Mouse (Mus musculus) midbrain, embryonic 10.5 days (tissue): ENCODE results near the gene Astn2. TPM values are rescaled to one million over a fixed set of nuclear protein-coding genes. Genes with fewer than 3 reads are reported as not detected.

Experiments
- DNase-seq: peaks from one replicate; pipeline ENCODE4 v3.0.0-alpha.2; 2017; ENCODE audit warnings: low spot score
- H3K27ac ChIP-seq: fragments of 300-500 bp; sonication (generic); replicated peaks from 2 replicates; pipeline ENCODE4 v1.5.1; 2016; ENCODE audit warnings: mild to moderate bottlenecking
- H3K27me3 ChIP-seq: fragments of 300-500 bp; sonication (generic); 2 replicates; pipeline ENCODE4 v1.6.1; 2016; ENCODE audit warnings: low read depth, mild to moderate bottlenecking; ENCODE audit not compliant: poor library complexity, severe bottlenecking
- H3K36me3 ChIP-seq: fragments of 300-500 bp; sonication (generic); 2 replicates; pipeline ENCODE4 v1.6.1; 2016; ENCODE audit warnings: mild to moderate bottlenecking, moderate library complexity
- H3K4me1 ChIP-seq: fragments of 300-500 bp; sonication (generic); 2 replicates; pipeline ENCODE4 v1.6.1; 2016
- H3K4me3 ChIP-seq: fragments of 300-500 bp; sonication (generic); 2 replicates; pipeline ENCODE4 v1.5.1; 2016; ENCODE audit warnings: mild to moderate bottlenecking, moderate library complexity
- H3K9me3 ChIP-seq: fragments of 300-500 bp; sonication (generic); replicated peaks from 2 replicates; pipeline ENCODE4 v1.6.1; 2016; ENCODE audit warnings: mild to moderate bottlenecking
- WGBS: fragments of 180-500 bp; shearing (Covaris S2); methylation state at CpG from one replicate; pipeline ENCODE4 v1.1.7; 2016; 5-methylcytosine and 5-hydroxymethylcytosine counted together
- polyA plus RNA-seq: library from polyadenylated mRNA; unstranded; fragments of >200 nt; fragmentation: Nextera tagmentation; extraction: Ambion mirVana; gene quantifications from 2 replicates; pipeline ENCODE4 v1.2.1, GENCODE M21; 2016

The Astn2 gene
- polyA plus RNA-seq, 1 experiment from 2014 or later: 0.32 TPM

DNA sequence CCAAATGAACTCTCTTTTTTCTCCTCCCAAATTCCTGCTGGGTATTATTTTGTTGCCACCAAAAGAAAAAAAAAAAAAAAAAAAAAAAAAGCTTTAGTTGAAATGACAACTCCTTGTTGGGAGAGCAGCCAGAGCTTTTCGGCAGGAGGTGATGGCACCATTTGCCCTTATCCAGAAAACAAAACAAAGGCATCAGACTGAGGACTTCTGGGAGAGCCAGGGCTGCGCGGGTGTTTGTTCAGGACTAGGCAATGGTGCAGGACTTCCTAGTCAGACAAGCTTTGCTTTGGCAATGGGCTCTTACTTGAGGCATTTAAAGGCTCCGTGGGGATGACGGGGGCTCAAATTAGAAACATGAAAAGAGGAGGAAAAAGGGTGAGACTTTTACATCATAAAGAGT, 817.5 kb downstream of the Astn2 start:
- no peak for DNase-seq
- Histone ChIP-seq H3K9me3 (no peaks in the 10 kb centered on the region), H3K36me3 (no peaks in the 10 kb centered on the region), H3K4me1 (peaks cover 10% of the 10 kb centered on the region; the same call in 1 of the 2 replicates), H3K27me3 (no peaks in the 10 kb centered on the region), H3K4me3 (no peak overlapping the region), H3K27ac (no peak overlapping the region)
- WGBS: 56% methylated on average over 5 of the region's 5 CpGs

- Histone ChIP-seq H3K27me3 (no peaks in the 10 kb centered on the region), H3K4me3 (no peak overlapping the region), H3K36me3 (no peaks in the 10 kb centered on the region), H3K9me3 (no peaks in the 10 kb centered on the region), H3K4me1 (peaks cover 5% of the 10 kb centered on the region; the same call in 1 of the 2 replicates), H3K27ac (no peak overlapping the region)
- no peak for DNase-seq
- 85% methylated on average over 1 of the region's 1 CpGs for WGBS
Measured at GRCm38 (mm10) chr4:65580254-65580653, 824.2 kb downstream of the Astn2 start.

- H3K9me3 ChIP-seq: no peaks in the 10 kb centered on the region
- H3K27me3 ChIP-seq: no peaks in the 10 kb centered on the region
Measured at GRCm38 (mm10) chr4:65565493-65565892, 838.9 kb downstream of the Astn2 start.

GRCm38 (mm10) chr4:65548561-65548960, 855.9 kb downstream of the Astn2 start:
- H3K36me3 ChIP-seq: no peaks in the 10 kb centered on the region
- H3K27me3 ChIP-seq: no peaks in the 10 kb centered on the region
- H3K4me3 ChIP-seq: no peak overlapping the region
- no peaks in the 10 kb centered on the region for H3K4me1 ChIP-seq
- 84% methylated on average over 6 of the region's 6 CpGs for WGBS
- H3K9me3 ChIP-seq: no peaks in the 10 kb centered on the region
- no peak for DNase-seq
- no peak overlapping the region for H3K27ac ChIP-seq

More at GRCm38 (mm10) chr4:65565493-65565892, 838.9 kb downstream of the Astn2 start:
- WGBS: 71% methylated on average over 4 of the region's 4 CpGs
- DNase-seq: no peak
- Histone ChIP-seq H3K4me1 (no peaks in the 10 kb centered on the region), H3K4me3 (no peak overlapping the region), H3K36me3 (no peaks in the 10 kb centered on the region), H3K27ac (no peak overlapping the region)

DNA sequence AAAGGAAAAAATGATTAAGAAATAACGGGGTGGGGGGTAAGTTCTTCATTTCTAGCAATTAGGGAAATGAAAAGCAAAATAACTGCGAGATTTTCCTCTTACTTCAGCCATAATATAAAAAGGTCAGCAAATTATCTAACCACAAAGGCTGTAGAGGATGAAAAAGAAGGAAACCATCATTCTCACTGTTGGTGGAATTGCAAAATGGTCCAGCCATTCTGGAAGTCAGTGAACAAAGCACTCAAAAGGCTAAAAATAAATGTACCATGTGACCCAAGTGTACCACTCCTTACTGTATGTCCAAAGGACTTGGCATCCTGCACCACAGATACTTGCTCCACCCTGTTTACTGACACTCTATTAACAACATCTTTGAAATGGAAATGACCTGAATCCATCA, 858.8 kb downstream of the Astn2 start:
- DNase-seq: no peak
- no peaks in the 10 kb centered on the region for H3K36me3 ChIP-seq
- H3K27me3 ChIP-seq: no peaks in the 10 kb centered on the region
- H3K27ac ChIP-seq: no peak overlapping the region
- no peaks in the 10 kb centered on the region for H3K4me1 ChIP-seq
- no peak overlapping the region for H3K4me3 ChIP-seq
- WGBS: 87% methylated on average over 2 of the region's 2 CpGs
- no peaks in the 10 kb centered on the region for H3K9me3 ChIP-seq

GRCm38 (mm10) chr4:65532071-65532736, 872.2 kb downstream of the Astn2 start:
- H3K9me3 ChIP-seq: no peaks in the 10 kb centered on the region
- H3K27ac ChIP-seq: no peak overlapping the region
- no peak overlapping the region for H3K4me3 ChIP-seq
- no peaks in the 10 kb centered on the region for H3K27me3 ChIP-seq
- no peaks in the 10 kb centered on the region for H3K4me1 ChIP-seq
- DNase-seq: no peak
- no peaks in the 10 kb centered on the region for H3K36me3 ChIP-seq
- 89% methylated on average over 2 of the region's 2 CpGs for WGBS

DNA sequence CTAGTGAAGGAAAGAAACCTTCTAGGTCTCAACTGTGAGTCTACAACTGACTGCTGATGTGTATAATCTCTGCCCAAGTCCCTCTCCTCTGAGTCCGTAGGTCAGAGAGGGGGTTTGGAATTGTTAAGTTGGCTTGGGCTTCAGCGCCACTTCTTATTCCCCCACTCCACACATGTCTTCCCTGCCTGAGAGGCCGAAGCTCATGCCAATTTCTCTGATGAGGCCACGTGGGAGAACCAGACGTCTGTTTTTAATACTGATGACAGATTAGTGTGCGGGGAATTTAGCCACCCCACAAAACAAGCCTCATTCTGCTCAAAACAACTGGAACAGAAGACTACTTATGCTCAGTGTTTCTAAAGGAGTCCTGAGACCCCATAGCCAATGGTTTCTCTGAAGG, 872.8 kb downstream of the Astn2 start:
- no peak for DNase-seq
- H3K4me3 ChIP-seq: no peak overlapping the region
- 72% methylated on average over 6 of the region's 6 CpGs for WGBS

DNA sequence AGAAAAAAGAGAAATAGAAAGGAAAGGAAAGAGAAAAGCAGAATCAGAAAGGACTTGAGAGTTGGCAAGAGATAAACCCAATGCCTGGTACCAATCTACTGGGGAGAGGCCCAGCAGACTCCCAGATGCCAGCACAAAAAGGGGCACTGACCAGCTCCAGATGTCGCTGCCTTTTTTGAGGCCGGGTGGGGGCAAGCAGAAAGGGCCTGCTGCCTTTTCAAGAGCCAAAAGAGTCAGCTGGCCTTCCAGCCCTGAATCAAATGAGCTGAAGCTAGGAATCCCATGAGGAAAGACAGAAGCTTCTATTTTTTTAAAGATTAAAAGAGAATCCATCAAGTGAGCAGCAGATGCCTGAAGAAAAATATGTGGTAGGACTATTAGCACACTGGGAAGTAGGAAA, 873.5 kb downstream of the Astn2 start:
- H3K4me3 ChIP-seq: no peak overlapping the region
- no peaks in the 10 kb centered on the region for H3K36me3 ChIP-seq
- no peaks in the 10 kb centered on the region for H3K4me1 ChIP-seq
- no peaks in the 10 kb centered on the region for H3K9me3 ChIP-seq
- no peaks in the 10 kb centered on the region for H3K27me3 ChIP-seq
- WGBS: 78% methylated on average over 2 of the region's 2 CpGs
- no peak overlapping the region for H3K27ac ChIP-seq
- DNase-seq: no peak

More for the DNA sequence above, 872.8 kb downstream of the Astn2 start:
- no peaks in the 10 kb centered on the region for H3K36me3 ChIP-seq
- no peaks in the 10 kb centered on the region for H3K27me3 ChIP-seq
- no peaks in the 10 kb centered on the region for H3K9me3 ChIP-seq
- no peak overlapping the region for H3K27ac ChIP-seq
- no peaks in the 10 kb centered on the region for H3K4me1 ChIP-seq

DNA sequence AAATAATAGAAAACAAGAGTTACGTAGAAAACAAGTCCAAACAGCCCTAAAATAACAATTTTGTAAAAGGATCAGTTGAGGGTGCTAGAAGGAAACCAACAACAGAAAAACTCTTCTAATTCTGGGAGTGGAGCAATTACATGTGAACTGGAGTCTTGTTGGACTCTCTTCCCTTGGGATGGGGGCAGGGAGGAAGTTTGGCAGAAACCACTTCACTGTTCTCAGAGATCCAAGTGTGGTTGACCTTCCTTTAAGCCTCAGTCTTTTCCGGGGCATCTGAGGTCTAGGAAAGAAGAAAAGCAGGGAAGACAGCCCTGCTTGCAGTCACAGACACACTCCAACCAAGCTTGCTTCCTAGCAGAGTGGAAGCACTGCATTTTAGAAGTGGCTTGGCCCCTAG, 896.3 kb downstream of the Astn2 start:
- H3K27ac ChIP-seq: no peak overlapping the region
- no peaks in the 10 kb centered on the region for H3K36me3 ChIP-seq
- no peaks in the 10 kb centered on the region for H3K27me3 ChIP-seq
- DNase-seq: no peak
- H3K4me3 ChIP-seq: no peak overlapping the region
- no peaks in the 10 kb centered on the region for H3K9me3 ChIP-seq
- H3K4me1 ChIP-seq: no peaks in the 10 kb centered on the region
- WGBS: 68% methylated on average over 2 of the region's 2 CpGs

- Histone ChIP-seq H3K27me3 (no peaks in the 10 kb centered on the region), H3K9me3 (no peaks in the 10 kb centered on the region), H3K36me3 (no peaks in the 10 kb centered on the region), H3K27ac (no peak overlapping the region), H3K4me3 (no peak overlapping the region), H3K4me1 (no peaks in the 10 kb centered on the region)
- DNase-seq: no peak
Measured at GRCm38 (mm10) chr4:65506870-65507269, 897.5 kb downstream of the Astn2 start.

DNA sequence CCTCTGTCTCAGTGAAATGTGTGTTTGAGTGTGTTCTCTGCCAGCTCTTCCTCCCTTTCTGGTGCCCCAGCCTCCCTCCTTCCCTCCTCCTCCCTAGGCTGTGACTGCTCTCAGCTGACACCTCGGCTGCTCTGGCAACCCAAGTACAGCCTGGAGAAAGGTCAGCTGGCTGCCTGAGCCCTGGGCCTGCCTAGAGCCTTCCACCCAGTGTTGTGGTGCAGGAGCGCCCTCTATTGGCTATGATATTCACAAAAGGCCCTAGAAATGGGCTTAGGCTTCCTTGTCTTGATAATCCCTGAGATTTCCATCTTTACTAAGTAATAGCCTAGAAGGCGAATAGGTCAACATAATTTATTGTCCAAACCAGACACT, 908.0 kb downstream of the Astn2 start:
- H3K9me3 ChIP-seq: no peaks in the 10 kb centered on the region
- H3K36me3 ChIP-seq: no peaks in the 10 kb centered on the region
- peak; percentile 85 for DNase-seq
- H3K4me3 ChIP-seq: no peak overlapping the region
- WGBS: 8% methylated on average over 3 of the region's 3 CpGs
- peaks cover 5% of the 10 kb centered on the region; the same call in 1 of the 2 replicates for H3K27me3 ChIP-seq
- peak overlapping the region; percentile 42; the same call in 1 of the 2 replicates for H3K27ac ChIP-seq
- H3K4me1 ChIP-seq: peaks cover 14% of the 10 kb centered on the region

DNA sequence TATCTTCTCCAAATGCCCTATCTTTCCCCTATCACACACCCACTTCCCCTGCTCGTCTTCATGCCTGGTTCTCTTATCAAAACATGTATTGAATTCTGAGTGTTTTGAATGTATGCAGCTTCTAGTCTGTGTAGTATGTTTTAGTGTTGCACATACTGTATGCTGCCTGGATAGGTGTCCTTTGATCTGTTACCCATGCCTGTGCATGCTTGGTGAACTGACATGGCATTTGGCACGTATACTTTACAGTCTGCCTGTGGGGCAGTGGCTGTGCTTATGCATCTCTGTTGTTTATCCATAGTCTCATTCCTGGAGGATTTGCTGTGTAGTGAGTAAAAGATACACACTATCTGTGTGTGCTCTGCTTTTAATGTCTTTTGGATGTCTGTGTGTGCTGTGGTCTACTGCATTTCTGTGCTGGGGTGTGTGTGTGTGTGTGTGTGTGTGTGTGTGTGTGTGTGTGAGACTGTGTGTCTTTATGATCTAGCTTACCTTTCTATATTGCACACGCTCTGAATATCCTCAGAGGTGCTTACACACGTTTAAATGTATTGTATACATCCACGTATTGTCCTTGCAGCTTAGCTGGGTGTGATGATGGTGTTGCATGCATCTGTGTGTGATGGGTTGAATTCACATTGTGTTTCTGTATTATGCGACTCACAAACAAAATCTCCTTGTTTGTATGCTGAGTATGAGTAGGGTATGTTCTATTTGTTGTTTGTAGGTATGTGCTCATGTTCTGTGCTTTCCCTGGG, 908.5 kb downstream of the Astn2 start:
- Histone ChIP-seq H3K4me3 (no peak overlapping the region), H3K27ac (peak overlapping the region; percentile 42; the same call in 1 of the 2 replicates), H3K36me3 (no peaks in the 10 kb centered on the region), H3K27me3 (peaks cover 5% of the 10 kb centered on the region; the same call in 1 of the 2 replicates), H3K4me1 (peaks cover 14% of the 10 kb centered on the region), H3K9me3 (no peaks in the 10 kb centered on the region)
- no peak for DNase-seq
- WGBS: 76% methylated on average over 6 of the region's 6 CpGs

- WGBS: 81% methylated on average over 2 of the region's 2 CpGs
- Histone ChIP-seq H3K4me3 (no peak overlapping the region), H3K27ac (no peak overlapping the region), H3K4me1 (peaks cover 17% of the 10 kb centered on the region), H3K27me3 (peaks cover 5% of the 10 kb centered on the region; the same call in 1 of the 2 replicates), H3K9me3 (no peaks in the 10 kb centered on the region), H3K36me3 (no peaks in the 10 kb centered on the region)
- no peak for DNase-seq
Measured at GRCm38 (mm10) chr4:65491541-65491940, 912.9 kb downstream of the Astn2 start.
